Mouse (Mus musculus) cerebellum, adult 11-12 months (tissue): ENCODE results near the gene Pidd1.

Experiments
- DNase-seq: peaks from one replicate; pipeline ENCODE4 v3.0.0; 2022

Pidd1 gene

GRCm38 (mm10) chr7:141472226-141472625 is 28.4 kb upstream of the Pidd1 start:
- DNase-seq = no peak

DNA sequence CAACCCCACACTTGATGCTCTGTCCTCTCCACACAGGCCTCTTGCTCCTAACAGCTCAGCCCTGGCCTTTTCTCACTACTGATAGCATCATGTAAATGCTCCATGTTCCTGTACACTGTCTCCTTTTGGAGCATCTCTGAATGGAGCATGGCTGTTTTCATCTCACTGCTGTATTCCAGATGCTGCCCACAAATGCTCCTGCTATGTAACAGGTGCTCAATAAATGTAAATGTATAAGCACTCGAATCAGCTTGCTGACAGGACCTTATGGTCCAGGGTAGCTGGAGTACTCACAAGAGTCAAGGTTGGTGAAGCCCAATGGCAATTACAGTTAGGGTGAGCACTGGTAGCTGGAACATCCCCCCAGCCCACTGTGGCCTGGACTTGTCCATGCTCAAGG is 27.4 kb upstream of the Pidd1 start:
- no peak for DNase-seq

- DNase-seq = no peak
Measured at GRCm38 (mm10) chr7:141470637-141470944, 26.8 kb upstream of the Pidd1 start.

- DNase-seq = peak; percentile 61
Measured at GRCm38 (mm10) chr7:141469901-141470636, 26.2 kb upstream of the Pidd1 start.

GRCm38 (mm10) chr7:141469352-141469751 is 25.5 kb upstream of the Pidd1 start:
- DNase-seq = no peak

GRCm38 (mm10) chr7:141468522-141469211 is 24.8 kb upstream of the Pidd1 start:
- peak; percentile 75 for DNase-seq

DNA sequence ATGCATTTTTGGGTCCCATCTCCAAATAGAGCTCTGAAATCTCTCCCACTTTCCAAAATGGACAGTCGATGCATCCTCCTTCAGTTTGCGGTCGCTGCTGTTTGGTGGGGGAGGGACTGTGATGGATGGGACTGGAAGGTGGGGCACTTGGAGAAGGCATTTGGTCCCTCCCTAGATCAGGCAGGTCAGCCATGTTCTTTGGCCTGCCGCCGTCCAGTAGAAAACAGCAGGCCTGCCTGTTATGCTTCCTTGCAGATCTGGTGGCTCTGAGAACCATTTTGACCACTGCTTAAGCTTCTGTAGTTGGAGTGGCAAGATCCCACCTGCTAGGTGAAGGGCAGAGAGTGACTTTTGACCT is 24.3 kb upstream of the Pidd1 start:
- no peak for DNase-seq

DNA sequence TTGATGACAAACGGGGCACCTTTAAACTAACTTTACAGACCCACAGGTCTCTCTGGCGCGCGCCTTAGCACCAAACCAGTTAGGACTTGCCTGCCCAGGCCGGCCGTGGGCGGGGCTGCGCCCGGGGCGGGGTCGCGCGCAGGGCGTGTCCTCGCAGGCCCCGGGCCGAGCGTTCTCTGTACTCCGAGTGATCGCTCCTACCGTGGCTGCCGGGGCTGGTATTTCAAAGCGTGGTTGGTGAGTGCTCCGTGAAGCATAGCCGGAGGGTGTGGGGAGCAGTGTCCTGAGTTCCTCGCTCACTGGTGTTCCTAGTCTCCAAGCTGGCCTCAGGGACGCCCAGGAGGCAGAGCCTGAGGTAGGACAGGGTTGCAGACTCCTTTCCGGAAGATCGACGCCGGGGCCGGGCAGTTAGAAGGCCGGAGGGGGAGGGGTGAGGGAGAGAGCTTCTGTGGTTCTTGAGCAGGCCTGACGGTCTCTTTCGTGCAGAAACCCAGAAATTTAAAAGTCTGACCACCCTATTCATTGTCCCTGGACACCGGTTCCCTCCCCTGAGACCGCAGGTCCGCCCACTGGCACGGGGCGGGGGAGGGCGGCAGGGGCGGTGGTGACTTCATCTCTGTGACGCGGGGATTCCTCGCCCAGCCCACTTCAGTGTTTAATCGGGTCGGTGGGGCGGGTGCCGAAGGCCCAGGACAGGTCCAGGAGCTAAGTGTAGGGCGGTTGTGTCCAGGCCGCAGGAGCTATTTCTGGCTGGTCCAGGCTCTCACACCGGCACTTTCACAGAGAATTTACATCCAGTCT is 23.6 kb upstream of the Pidd1 start, which contains the start of gene Cd151:
Cd151 (plus strand) TSS at position 163 of the 801 bp plus-strand sequence.
- peak; percentile 80 for DNase-seq

DNA sequence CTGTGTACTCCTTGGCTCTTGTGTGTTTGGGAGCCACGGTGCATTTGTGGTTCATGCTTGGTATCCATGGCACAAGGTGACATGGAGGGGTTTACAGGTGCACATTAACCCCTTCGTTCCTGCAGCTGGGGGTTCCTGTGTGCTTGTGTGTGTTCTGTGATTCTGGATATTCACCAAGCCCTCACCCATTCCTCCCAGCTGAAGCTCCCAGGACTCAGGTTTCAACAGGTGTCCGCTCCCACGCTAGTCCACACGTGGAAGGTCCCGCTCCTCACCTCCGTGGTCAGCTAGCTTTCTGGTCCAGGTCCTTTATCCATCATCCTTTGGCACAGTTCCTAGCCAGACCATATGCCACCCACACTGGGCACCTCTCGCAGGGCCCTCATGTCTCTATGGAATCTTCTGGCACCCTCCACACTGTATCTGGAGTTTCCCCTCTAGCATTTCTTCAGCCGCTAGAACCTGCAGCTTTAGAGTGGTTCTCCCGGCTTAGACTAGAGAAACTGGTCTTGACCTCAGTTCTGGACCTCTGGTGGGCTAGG is 22.9 kb upstream of the Pidd1 start:
- DNase-seq = peak; percentile 71

DNA sequence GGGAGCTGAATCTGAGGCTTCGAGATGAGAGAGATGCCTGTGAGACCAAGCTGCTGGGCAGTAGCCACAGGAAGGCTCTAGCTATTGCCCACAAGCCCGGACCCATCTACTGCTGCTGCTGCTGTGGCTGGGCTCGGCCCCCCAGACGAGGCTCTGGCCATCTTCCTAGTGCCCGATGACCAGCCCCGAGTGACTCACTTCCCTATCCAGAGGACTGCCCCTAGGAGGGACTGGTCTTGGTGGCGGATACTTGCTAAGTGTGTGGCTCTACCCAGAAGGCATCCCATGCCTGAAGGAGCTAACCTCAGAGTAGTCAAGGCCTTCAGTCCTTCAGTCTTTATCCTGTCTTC is 22.2 kb upstream of the Pidd1 start:
- peak; percentile 44 for DNase-seq

DNA sequence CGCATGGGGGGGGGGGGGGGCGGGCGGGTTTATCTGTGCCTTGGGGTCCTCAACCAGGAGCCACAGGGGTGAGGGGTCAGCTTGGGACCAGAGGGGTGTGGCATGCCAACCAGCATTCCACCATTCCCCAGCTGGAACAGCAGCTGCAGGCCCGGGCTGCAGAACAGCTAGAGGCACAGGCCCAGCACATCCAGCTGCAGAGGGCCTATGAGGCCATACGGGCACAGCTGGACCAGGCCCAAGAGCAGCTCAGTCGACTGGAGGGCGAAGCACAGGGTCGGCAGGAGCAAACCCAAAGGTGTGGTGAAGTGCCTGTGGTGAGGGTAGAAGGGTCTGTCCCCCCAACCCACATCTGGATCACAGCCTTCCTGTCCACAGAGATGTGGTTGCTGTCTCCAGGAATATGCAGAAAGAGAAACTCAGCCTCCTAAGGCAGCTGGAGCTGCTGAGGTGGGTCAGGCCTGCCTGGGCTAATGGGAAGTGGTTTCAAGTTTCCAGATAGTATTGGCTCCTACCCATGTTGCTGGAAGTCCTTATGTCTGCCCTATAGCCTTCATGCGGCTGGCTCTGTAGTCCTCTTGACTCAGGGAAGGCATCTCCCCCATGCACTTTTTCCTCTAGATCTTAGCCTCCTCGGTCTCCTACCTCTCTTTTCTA is 21.7 kb upstream of the Pidd1 start:
- peak; percentile 62 for DNase-seq

DNA sequence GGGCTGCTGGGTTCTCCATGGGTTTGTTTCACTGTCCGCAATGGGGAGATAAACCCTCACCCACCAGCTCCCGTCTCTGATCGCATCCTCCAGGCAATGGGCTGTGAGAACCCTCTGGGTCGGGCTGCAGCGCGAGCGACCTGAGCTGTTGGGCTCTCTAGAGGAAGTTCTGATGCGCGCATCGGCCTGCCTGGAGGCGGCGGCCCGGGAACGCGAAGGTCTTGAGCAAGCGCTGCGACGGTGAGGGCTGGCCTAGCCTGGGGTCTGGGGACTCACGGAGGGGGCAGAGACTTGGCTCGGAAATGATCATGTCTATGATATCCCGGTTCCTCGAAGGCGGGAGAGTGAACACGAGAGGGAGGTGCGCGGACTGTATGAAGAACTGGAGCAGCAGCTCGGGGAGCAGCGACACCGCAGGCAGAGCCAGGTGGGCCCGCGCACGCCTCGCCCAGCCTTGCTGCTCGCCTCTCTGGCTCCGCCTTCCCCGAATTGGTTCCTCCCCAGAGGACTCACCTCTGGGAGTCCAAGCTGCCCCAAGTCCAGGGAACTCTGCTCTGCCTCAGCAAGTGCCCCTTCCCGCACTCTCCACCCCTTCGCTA is 20.9 kb upstream of the Pidd1 start:
- DNase-seq = peak; percentile 59

GRCm38 (mm10) chr7:141463824-141464602 is 20.2 kb upstream of the Pidd1 start:
- DNase-seq = peak; percentile 53

- peak; percentile 64 for DNase-seq
Measured at GRCm38 (mm10) chr7:141462333-141462821, 18.6 kb upstream of the Pidd1 start.

GRCm38 (mm10) chr7:141461521-141462332 is 17.9 kb upstream of the Pidd1 start:
- peak; percentile 61 for DNase-seq

DNA sequence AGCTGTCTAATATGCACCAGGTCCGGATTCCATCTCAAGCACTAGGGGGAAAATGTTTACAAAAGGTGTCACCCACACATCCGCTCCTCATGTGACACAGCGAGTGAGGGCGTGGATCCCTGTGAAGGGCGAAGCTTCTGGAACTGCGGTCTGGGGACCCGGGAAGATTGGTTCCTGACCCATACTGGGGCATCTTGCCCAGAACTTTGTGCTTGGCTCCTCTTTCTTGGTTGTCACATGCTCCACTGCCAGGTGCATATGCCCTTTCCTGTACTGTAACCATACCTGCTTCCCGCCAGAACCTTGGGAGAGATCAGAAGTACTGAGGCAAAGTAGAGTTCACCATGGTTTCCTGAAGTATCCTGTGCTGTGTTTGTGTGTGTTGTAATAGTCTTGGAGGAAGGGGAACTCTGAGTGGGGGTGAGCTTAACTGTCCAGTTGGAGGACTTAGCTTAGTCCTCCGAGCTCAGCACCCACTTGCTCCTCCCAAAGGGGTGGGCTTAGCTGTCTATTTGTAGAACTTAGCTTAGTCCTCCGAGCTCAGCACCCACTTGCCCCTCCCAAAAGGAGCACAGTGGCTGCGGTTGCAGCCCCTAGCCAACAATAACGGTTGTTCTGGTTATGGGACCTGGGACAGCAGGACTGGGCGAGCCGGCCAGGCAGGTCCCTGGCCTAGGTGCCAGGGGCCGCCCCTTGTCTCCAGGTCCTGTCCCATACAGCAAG is 16.7 kb upstream of the Pidd1 start, which contains the start of gene Cracr2b:
Cracr2b (plus strand) TSS at position 704 of the 723 bp plus-strand sequence.
- DNase-seq = peak; percentile 64

DNA sequence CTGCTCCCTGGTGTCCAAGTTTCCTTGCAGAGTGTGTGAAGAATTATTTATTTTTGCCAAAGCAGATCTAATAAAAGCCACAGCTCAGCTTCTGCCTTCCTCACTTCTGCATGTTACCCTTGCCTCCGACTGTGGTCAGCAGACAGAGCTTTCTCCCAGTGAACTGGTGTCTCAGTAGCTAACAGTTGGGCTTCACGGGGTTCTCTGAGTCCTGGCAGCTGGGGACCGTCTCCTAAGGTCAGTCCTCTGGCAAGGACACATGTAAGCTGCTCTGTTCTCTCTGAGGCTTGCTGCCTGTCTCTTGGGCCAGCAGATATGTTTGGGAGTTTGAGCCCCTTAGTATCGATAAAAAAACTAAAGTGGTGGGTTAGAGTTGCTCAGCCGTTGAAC is 16.2 kb upstream of the Pidd1 start:
- peak; percentile 57 for DNase-seq

DNA sequence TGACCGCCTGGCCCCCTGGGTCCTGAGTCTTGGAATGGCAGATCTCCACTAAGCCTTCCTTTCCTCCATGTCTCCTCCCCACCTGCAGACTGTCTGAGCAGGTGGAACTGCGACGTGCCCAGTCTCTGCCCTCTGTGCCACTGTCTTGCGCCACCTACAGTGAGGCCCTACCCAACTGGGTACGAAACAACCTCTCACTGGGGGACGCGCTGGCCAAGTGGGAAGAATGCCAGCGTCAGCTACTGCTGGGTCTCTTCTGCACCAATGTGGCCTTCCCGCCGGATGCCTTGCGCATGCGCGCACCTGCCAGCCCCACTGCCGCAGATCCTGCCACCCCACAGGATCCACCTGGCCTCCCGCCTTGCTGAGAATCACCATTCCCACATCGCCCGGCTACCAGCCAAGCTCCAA is 15.5 kb upstream of the Pidd1 start:
- peak; percentile 91 for DNase-seq

DNA sequence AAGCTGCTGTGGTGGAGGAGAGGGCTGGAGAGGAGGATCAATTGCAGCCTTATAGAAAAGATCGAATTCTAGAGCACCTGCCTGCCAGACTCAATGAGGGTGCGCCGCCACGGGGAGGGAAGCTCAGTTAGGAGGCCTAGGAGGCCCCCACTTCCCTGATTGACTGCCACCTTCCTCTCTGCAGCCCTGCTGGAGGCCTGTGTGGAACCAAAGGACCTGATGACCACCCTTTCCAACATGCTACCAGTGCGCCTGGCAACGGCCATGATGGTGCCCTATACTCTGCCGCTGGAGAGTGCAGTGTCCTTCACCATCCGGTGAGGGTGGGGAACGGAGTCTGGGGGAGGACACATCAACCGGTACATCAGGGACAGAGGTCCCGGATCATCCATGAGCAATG is 14.8 kb upstream of the Pidd1 start:
- DNase-seq = no peak
